Mouse (Mus musculus) A20 (cell line): ENCODE results near the gene Olfr1113.
"Not testable (repeated sequence)": the region's sequence is repeated elsewhere in the genome, so short reads cannot be mapped to it uniquely, and the experiment has no call there.

Source experiments
- DNase-seq: peaks from one replicate; pipeline ENCODE4 v3.0.0-alpha.2; 2011; ENCODE audit warnings: low read depth, low spot score

The Olfr1113 gene

DNA sequence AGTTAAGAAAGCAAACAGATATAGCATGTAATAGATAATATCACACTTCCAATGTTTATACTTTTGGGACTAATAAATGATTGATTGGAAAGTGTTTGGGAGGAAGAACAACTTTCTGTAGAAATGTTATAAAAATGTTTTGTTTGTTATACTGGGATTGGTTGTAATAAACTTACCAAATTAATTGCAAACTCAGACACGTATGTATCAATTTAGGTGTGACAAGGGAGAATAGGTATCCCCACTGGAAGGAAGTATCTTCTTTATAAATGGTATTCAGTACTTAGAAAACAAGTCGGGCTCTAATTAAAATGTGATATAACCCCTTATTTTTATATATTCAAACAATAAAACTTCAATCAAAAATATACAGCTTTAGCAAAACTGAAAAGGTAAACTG is at the start of gene Olfr1113:
Gene Olfr1113 (plus strand): TSS at position 301 of the 400 bp plus-strand sequence.
- DNase-seq: no peak

- not testable (repeated sequence) for DNase-seq
Measured at GRCm38 (mm10) chr2:87167731-87168130, 41.0 kb upstream of the Olfr1113 start.

- no peak for DNase-seq
Measured at GRCm38 (mm10) chr2:87187498-87187897, 21.3 kb upstream of the Olfr1113 start, which contains the start of gene Olfr1112. Olfr1112 (plus strand) TSS chr2:87187798.

GRCm38 (mm10) chr2:87247713-87248112 is 38.9 kb downstream of the Olfr1113 start, which contains the start of gene Olfr1115:
Olfr1115 (plus strand) TSS chr2:87248013.
- DNase-seq: no peak
